Mouse (Mus musculus) ES-E14 (cell line): ENCODE data around the gene Gpr89. TPM values are rescaled to one million over a fixed set of nuclear protein-coding genes. Genes with fewer than 3 reads are reported as not detected.

ENCODE experiments used
- DNase-seq: peaks from one replicate; pipeline ENCODE4 v3.0.0-alpha.2; 2013; ENCODE audit warnings: low read depth, low spot score
- H3K27ac ChIP-seq: 2 replicates; pipeline ENCODE4 v1.5.1; 2012; ENCODE audit warnings: low read depth, mild to moderate bottlenecking, low read length, moderate library complexity, mixed read lengths; ENCODE audit not compliant: poor library complexity, insufficient read depth, severe bottlenecking
- H3K36me3 ChIP-seq: 2 replicates; pipeline ENCODE4 v1.6.1; 2012; ENCODE audit warnings: mild to moderate bottlenecking, low read length, moderate library complexity, mixed read lengths; ENCODE audit not compliant: control insufficient read depth, poor library complexity, insufficient read depth, severe bottlenecking
- H3K4me1 ChIP-seq, 2 experiments: fragments of 150-350 bp in 1 of 2; sonication (generic) in 1 of 2; 2 replicates each; pipeline ENCODE4 v1.6.1; 2012; ENCODE audit warnings: low read length in 2 of 2, mild to moderate bottlenecking in 1 of 2, mixed read lengths in 1 of 2; ENCODE audit not compliant: control insufficient read depth in 2 of 2, insufficient read depth in 2 of 2, poor library complexity in 1 of 2
- H3K4me3 ChIP-seq, 2 experiments: fragments of 150-350 bp in 1 of 2; sonication (generic) in 1 of 2; 2 replicates each; pipeline ENCODE4 v1.5.1; 2012; ENCODE audit warnings: low read length in 2 of 2, low read depth in 1 of 2, mild to moderate bottlenecking in 1 of 2, mixed read lengths in 1 of 2; ENCODE audit not compliant: insufficient read depth in 1 of 2, poor library complexity in 1 of 2, severe bottlenecking in 1 of 2
- H3K9ac ChIP-seq: 2 replicates; pipeline ENCODE4 v1.6.1; 2012; ENCODE audit warnings: low read depth, mild to moderate bottlenecking, low read length, mixed read lengths; ENCODE audit not compliant: poor library complexity, insufficient read depth, severe bottlenecking
- H3K9me3 ChIP-seq: fragments of 150-350 bp; sonication (generic); 2 replicates; pipeline ENCODE4 v1.6.1; 2012; ENCODE audit warnings: low read depth, mild to moderate bottlenecking, low read length; ENCODE audit not compliant: control insufficient read depth, insufficient read depth
- CHD2 ChIP-seq: IDR thresholded peaks from 2 replicates; pipeline ENCODE4 v1.6.1; 2014; ENCODE audit warnings: mild to moderate bottlenecking, low read depth, low read length, inconsistent platforms
- HCFC1 ChIP-seq: IDR thresholded peaks from 2 replicates; pipeline ENCODE4 v1.6.1; 2012; ENCODE audit warnings: low read length, inconsistent platforms, borderline replicate concordance; ENCODE audit not compliant: insufficient read depth
- MAFK ChIP-seq: IDR thresholded peaks from 2 replicates; pipeline ENCODE4 v1.6.1; 2014; ENCODE audit warnings: mild to moderate bottlenecking, low read depth, low read length, inconsistent platforms; ENCODE audit not compliant: insufficient read depth
- ZC3H11A ChIP-seq: IDR thresholded peaks from 2 replicates; pipeline ENCODE4 v1.6.1; 2012; ENCODE audit warnings: low read depth, mild to moderate bottlenecking, inconsistent platforms, low read length, borderline replicate concordance
- ZNF384 ChIP-seq: IDR thresholded peaks from 2 replicates; pipeline ENCODE4 v1.6.1; 2012; ENCODE audit warnings: low read depth, low read length, inconsistent platforms
- in situ Hi-C, 2 experiments: fragments of 600-800 bp; cut with MboI; formaldehyde crosslinking; loops; one replicate each; pipeline ENCODE4 v1.15.1; 2025; ENCODE audit warnings: low sequenced_read_pairs in 2 of 2, inconsistent platforms in 1 of 2; ENCODE audit not compliant: unreplicated experiment in 2 of 2
- total RNA-seq: library from RNA; depleted of rRNA; stranded (reverse); fragments of 300-350 nt; gene quantifications from 2 replicates; pipeline ENCODE4 v1.2.3, GENCODE M21; 2012

Gpr89 gene
- total RNA-seq, 1 experiment, result 40.5 TPM

- DNase-seq, result peak; percentile 11
- in situ Hi-C loops, result loop anchor here (5.0 to 25.0 kb wide), 4 partner anchors 247 to 400 kb away; no protein-coding TSS in a partner anchor
- Histone ChIP-seq H3K4me3 (no peak overlapping the region), H3K9me3 (no peaks in the 10 kb centered on the region), H3K36me3 (no peaks in the 10 kb centered on the region), H3K27ac (no peak overlapping the region), H3K9ac (no peak overlapping the region), H3K4me1 (no peaks in the 10 kb centered on the region)
- TF ChIP-seq MAFK (no peak), ZC3H11A (no peak), CHD2 (no peak)
Observed at GRCm38 (mm10) chr3:96937606-96938005, 32.5 kb upstream of the Gpr89 start.

GRCm38 (mm10) chr3:96936241-96936640, 31.1 kb upstream of the Gpr89 start:
- no peaks in the 10 kb centered on the region for H3K9me3 ChIP-seq
- DNase-seq, result peak; percentile 54
- no peak for TF ChIP-seq HCFC1
- TF ChIP-seq ZNF384, result no peak
- peak; percentile 96; the same call in 1 of the 2 replicates for TF ChIP-seq ZC3H11A
- no peak for TF ChIP-seq MAFK
- H3K36me3 ChIP-seq, result no peaks in the 10 kb centered on the region
- in situ Hi-C loops, result loop anchor here (5.0 to 25.0 kb wide), 4 partner anchors 249 to 401 kb away; no protein-coding TSS in a partner anchor
- no peak overlapping the region for H3K4me3 ChIP-seq
- no peaks in the 10 kb centered on the region for H3K4me1 ChIP-seq
- no peak overlapping the region for H3K9ac ChIP-seq
- no peak overlapping the region for H3K27ac ChIP-seq

- no peak overlapping the region for H3K4me3 ChIP-seq
- no peaks in the 10 kb centered on the region for H3K36me3 ChIP-seq
- H3K27ac ChIP-seq, result no peak overlapping the region
- no peak for DNase-seq
- no peak for TF ChIP-seq HCFC1
- TF ChIP-seq CHD2, result no peak
- no peak for TF ChIP-seq MAFK
- TF ChIP-seq ZNF384, result no peak
- TF ChIP-seq ZC3H11A, result no peak
- in situ Hi-C loops, result loop anchor here (10.0 to 25.0 kb wide), 3 partner anchors 254 to 406 kb away; no protein-coding TSS in a partner anchor
- no peaks in the 10 kb centered on the region for H3K4me1 ChIP-seq
- no peaks in the 10 kb centered on the region for H3K9me3 ChIP-seq
- no peak overlapping the region for H3K9ac ChIP-seq
Observed at GRCm38 (mm10) chr3:96931261-96931681, 26.1 kb upstream of the Gpr89 start.

DNA sequence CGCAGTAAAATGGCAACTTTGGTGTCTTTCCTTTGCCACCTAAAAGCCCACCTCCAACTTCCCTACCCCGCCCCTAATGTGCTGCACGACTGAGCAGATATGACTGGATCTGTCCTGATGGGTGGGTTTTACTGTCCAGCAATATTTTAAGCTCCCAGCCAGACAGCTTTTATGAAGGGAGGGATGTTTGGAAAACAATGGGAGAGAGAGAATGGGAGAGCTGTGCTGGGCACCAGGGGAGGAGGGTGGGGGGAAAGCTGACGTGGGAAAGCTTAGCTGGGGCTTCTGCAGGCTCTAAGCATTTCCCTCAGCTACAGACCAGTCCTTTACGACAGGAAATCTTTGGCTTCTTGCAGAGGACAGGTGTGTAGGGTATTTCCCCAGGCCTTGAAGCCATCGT, 20.8 kb upstream of the Gpr89 start, which contains the start of gene Gja8:
Gja8 (minus strand) TSS at position 101 of the 400 bp plus-strand sequence.
- in situ Hi-C loops, result loop anchor here in 1 of 2 experiments (25.0 kb wide), 2 partner anchors 261 to 411 kb away; no protein-coding TSS in a partner anchor
- DNase-seq, result no peak
- Histone ChIP-seq H3K9ac (no peak within 1 kb of the TSS), H3K27ac (no peak within 1 kb of the TSS), H3K4me1 (no peaks in the 10 kb centered on the region), H3K9me3 (no peaks in the 10 kb centered on the region), H3K36me3 (no peaks in the 10 kb centered on the region), H3K4me3 (no peak within 1 kb of the TSS)
- TF ChIP-seq ZC3H11A (no peak), HCFC1 (no peak), ZNF384 (no peak), MAFK (no peak), CHD2 (no peak)

DNA sequence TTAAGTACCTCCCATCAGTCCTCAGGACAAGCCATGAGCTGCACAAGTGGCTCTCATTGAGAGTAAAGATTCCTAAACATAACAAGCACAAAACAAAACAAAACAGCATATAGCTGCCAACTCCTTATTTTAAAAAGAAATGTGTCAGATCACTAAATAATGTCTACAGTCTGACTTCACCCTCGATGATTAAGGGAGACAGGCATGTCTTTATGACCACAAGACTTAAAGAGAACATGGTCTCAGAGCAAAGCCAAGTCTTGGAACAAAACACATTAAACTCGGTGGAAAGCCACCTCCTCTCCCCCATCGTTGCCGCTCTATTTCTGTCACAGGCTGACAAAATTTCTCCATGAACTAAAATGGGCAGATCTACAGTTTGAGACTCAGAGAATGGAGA, 19.5 kb upstream of the Gpr89 start:
- no peak overlapping the region for H3K4me3 ChIP-seq
- TF ChIP-seq HCFC1 (no peak), ZC3H11A (no peak), ZNF384 (no peak), MAFK (no peak), CHD2 (no peak)
- no peaks in the 10 kb centered on the region for H3K36me3 ChIP-seq
- no peak for DNase-seq
- in situ Hi-C loops, result loop anchor here in 1 of 2 experiments (25.0 kb wide), 2 partner anchors 263 to 413 kb away; no protein-coding TSS in a partner anchor
- no peaks in the 10 kb centered on the region; a peak in 1 of 4 replicates for H3K4me1 ChIP-seq
- H3K27ac ChIP-seq, result no peak overlapping the region
- no peaks in the 10 kb centered on the region for H3K9me3 ChIP-seq
- no peak overlapping the region for H3K9ac ChIP-seq
